Mouse (Mus musculus) monocyte, adult 5-6 weeks (primary cell): ENCODE results near the gene Zeb2. TPM values are rescaled to one million over a fixed set of nuclear protein-coding genes. Genes with fewer than 3 reads are reported as not detected.

Experiments used
- ATAC-seq: fragments of 153-309, 156-312 bp; replicated peaks from 2 replicates; pipeline ENCODE4 v1.8.0; 2017; ENCODE audit warnings: mild to moderate bottlenecking; ENCODE audit not compliant: low TSS enrichment, insufficient number of reproducible peaks, severe bottlenecking, poor library complexity, low FRiP score
- total RNA-seq: library from RNA; stranded (forward); fragments of 200-1000, 200-491, 200-594 nt; gene quantifications from 3 replicates; pipeline ENCODE4 v1.2.3, GENCODE M21; 2017

Gene Zeb2
- total RNA-seq, 1 experiment from 2014 or later: 284 TPM

GRCm38 (mm10) chr2:45051321-45051720 is 65.9 kb downstream of the Zeb2 start:
- no peak for ATAC-seq

GRCm38 (mm10) chr2:45049923-45050322 is 67.3 kb downstream of the Zeb2 start:
- ATAC-seq: no peak

DNA sequence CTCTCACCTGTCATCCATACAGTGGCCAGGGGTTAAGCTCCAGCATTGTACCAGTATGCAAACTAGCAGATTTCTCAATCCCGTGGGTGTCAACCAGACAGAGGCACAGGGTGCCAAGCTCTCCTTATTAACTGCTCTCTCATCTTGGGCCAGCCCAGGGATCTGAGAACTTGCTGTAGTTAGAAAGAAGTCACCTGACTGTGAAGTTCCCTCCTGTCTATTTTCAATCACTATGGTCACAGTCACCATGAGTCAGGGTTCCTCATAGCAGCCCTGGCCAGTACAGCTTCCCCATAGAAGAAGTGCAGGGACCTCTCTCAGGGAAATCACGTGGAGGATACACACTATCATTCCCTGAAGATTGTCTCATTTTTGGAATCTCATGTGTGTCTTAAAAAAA is 67.9 kb downstream of the Zeb2 start:
- ATAC-seq: peak; percentile 94

DNA sequence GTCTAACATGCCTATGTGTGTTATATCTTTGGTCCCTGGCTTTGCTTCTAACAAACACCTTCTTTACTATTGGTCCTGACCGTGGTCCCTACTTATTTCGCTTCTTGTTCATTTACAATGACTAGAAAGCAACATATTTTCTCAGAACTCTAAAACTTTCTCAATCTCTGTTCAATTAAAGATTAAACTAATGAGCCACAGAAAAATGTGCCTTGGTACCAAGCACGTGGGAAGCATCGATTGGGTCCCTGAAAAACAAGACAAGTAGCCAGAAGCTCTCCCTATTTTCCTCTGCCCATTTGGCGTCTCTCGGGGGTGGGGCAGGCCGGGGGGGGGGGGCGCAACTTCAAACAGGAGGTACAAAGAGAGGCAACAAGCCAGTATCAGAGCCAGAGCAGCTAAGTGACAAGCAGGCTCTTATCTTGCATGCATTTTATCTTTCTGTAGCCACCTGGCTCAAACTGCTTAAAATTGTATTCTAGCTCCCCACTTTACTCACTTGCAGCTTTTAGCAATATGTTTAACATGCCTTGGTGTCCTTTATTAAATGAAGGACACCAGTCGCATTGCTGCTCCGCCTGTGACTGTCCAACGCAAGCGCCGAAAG is 76.4 kb downstream of the Zeb2 start:
- ATAC-seq: no peak

DNA sequence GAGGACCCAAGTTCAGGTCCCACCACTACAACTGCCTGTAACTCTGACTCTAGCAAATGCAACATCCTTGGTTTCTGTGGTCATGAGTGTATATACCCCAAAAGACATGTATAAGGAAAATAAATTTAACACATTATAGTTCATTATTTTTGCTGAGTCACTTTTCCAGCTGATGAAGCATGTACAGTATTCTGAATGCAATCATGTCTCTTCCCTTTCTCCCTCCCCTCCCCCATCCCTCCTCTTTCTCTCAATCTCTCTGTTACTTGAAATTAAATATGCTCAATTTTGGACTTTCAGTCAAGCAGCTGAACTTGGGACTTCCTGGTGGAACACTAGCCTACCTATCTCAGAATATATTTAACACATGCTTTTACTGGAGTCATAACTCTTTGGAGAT is 77.7 kb downstream of the Zeb2 start:
- no peak for ATAC-seq

GRCm38 (mm10) chr2:45028091-45028638 is 89.0 kb downstream of the Zeb2 start:
- no peak for ATAC-seq

DNA sequence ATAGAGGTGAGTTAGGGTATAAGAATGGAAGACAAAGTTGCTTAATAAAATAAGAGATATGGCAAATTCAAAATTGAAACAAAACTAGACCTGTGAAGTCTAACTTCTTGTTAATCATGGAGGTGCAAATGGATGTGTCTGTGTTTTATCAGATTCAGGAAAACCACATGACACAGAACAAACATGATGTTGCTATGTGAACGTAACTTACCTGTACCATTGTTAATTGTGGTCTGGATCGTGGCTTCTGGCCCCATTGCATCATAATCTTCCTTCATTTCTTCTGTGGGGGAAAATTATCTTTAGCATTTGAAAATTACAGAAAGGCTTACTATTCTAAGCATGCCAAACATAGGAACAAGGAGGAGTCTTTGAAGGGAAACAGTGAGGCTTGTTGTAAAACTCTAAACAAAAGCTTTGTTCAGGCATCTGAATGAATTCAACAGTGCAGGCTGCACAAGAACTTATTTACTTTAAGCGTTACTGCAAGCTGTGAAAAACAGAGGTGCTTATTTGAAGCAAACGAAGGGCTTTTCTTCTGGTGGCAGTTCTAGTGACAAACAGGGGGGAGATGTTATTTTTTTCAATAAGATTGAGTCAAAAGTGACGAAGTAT is 99.9 kb downstream of the Zeb2 start:
- no peak for ATAC-seq

- 0 out of 2 replicates have a peak, but pooled peaks have one; percentile 38 for ATAC-seq
Observed at GRCm38 (mm10) chr2:45013325-45013724, 103.9 kb downstream of the Zeb2 start.

DNA sequence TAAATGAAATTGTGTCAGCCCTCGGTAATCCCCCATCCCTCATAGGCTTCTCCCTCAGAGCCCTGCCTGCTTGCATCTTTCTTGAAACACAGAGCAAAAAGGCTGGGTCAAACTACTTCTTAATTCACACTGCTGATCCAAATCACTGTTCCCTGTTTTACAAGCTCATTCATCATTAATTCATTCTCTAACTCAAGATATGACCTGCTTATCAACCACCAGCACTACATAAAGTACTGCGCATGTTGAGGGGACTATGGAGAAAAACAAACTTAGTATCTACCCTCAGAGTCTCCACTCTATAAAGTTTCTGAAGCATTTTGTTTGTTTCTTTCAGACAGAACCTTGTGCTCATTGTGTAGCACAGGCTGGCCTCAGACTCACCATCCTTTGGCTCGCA is 104.5 kb downstream of the Zeb2 start:
- no peak for ATAC-seq

DNA sequence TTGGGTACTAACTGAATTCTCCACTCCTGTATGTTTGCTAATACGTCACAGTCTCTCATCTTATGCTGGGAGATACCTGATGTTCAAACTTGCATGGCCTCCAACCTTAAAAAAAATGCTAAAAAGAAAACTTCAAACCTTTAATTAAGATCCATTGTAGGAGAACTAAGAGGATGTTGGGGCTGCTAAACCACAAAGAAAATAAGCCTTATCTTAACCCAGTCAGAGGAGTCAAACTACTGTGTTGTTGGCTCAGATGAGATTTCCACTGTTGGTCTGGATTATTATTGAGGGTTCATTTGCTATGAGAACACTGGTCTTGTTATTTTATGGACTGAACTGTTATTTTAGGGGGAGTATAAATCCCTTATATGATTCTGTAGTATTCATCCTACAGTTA is 106.5 kb downstream of the Zeb2 start:
- ATAC-seq: no peak

DNA sequence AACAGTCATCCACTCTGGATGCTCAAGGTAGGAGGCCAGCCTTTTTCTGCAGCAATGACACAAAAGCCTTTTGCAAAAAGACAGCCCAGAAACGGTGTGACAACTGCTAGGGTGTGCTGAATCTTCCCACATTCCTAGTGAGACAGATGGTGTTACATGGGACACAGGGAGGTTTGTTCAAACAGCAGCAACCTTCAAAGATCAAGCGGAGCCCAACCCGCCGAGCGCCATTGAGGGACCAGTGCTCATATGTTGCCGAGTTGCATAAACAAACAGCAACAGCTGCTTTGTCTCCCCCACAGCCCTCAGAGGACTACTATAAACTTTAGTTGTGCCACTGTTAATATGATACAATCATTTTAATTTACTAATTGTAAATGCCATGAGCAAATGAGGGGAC is 117.3 kb downstream of the Zeb2 start:
- no peak for ATAC-seq

DNA sequence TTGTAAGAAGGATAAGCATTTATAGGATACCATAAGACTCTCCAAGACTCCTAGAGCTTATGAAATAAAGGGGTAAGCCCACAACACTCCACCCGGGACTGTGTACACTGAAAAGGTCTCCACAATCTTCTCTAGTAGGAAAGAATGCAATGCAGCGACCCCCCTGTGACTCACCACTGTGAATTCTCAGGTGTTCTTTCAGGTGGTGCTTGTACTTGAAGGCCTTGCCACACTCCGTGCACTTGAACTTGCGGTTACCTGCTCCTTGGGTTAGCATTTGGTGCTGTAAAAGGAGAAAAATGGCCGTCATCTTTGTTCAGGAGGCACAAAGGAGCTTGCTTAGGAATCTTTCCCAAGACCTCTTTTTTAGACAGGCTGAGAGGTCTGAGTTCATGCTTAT is 118.5 kb downstream of the Zeb2 start:
- no peak for ATAC-seq

DNA sequence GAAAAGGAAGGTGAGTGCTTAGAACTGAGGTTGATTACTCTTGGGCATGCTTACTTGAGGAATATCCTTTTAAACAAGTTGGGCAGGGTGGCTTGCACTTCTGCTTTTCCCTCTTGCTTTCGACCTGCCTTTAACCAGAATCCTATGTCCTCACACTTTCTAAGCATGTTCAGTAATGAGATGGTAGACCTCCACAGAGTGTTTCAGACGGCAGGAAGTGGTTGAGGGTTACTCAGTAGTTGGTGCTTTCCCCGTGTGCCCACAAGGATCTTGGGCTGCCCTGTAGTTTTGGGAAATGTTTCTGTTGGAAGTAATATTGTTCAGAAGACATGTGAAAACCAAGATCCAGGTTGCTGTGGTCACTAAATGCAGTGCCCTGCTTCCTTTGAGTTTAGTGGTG is 135.5 kb downstream of the Zeb2 start:
- ATAC-seq: peak; percentile 82

DNA sequence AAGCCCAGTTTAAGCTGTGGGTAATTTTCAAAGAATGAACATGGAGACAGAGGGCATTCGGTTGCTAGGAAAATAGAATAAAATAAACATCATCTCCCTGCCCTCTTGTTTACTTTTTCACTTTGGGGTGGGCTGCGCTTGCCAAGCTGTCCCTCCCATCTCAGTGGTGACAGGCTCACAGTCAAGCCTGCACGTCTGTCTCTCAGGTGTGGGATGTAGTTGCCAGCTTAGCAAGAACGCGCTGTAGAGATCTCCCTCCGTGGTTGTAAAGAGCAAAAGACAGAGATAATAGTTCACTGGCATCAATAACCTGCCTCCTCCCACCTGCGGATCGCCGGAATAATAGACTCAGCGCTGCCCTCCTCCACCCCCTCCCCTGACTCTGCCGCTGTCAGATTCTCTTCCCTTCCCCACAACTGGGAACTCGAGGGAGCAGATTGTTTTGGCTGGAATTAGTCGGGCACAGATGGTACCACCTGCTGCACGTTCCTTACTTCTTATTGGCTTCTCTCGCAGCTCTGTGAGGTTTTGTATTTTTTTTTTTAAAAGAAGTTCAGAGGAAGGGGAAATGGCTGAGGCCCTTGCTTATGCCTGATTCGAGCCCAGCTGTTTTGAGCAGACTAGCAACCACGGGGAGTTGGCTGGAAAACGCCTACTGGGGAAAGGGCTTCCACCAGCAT is 138.0 kb downstream of the Zeb2 start:
- no peak for ATAC-seq

DNA sequence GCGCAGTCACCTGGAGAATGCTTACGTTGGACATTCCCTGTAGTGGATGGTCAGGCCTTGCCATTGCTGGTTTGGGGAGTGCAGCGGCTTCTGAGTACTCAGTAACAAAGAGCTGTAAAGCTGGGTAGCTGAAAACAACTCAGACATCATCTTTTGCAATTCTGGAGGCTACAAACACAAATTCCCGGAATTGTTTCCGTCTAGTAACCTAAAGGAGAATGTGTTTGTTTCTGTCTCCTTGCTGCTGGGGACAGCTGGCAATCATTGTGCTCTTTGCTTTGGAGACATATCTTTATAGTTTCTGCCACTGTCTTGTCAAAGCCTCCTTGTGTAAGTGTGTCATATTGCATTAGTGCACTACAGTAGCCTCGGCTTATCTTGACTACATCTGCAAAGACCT is 139.2 kb downstream of the Zeb2 start:
- no peak for ATAC-seq

- ATAC-seq: no peak
Observed at GRCm38 (mm10) chr2:44977556-44977955, 139.6 kb downstream of the Zeb2 start.

DNA sequence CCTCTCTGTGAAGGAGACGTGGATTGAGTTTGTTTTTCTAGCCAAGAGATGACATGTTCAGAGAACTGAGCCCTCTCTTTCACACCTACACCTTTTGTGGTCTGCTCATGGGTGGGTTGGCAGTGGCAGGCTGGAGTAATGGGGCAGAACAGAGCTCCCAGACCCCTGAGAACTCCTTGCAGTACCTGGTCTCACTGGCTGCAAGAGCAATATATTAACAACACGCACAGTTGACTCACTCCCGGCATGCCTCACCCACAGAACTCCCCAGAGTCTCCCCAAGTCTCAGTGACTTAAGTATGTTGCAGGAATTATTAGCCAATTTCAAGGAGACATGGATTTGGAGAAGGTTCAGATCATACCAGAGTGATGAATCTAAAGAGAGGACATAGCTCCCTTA is 140.1 kb downstream of the Zeb2 start:
- no peak for ATAC-seq

- ATAC-seq: peak; percentile 57; the same call in 1 of the 2 replicates
Observed at GRCm38 (mm10) chr2:44976484-44976883, 140.7 kb downstream of the Zeb2 start.

GRCm38 (mm10) chr2:44973828-44974227 is 143.4 kb downstream of the Zeb2 start:
- no peak for ATAC-seq

DNA sequence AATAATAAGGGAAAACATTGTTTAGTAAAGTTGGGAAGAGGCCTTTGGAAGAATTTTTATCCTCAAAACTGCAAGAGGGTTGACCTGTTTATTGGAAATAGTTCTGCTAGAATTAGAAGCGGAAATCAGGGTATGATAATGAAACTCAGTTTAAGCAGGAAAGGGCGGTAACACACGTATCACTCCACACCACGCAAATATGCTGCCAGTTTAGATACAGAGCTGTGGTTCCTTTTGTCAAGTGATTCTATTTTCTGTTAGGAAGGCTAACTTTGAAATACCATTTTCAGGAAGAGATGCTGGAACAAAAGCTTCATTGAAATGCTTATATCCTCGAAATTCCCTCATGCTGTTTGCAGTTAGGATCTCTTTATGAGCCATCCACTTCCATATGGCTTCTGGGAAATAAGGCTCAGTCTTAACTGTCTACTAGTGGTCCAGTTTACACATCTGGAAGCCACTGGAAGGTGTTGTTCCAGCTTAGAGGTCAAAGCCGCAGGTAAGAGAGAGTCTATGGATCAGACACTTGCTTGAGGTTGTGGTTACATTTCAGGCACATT is 147.0 kb downstream of the Zeb2 start:
- ATAC-seq: no peak
